Mouse (Mus musculus) erythroblast, embryonic 14.5 days (primary cell): ENCODE measurements around the gene Etv2.

Experiments used
- GATA1 ChIP-seq: IDR thresholded peaks from 2 replicates; pipeline ENCODE4 v1.6.1; 2012; ENCODE audit warnings: low read length, inconsistent platforms, mixed read lengths
- TAL1 ChIP-seq: IDR thresholded peaks from 3 replicates; pipeline ENCODE4 v1.6.1; 2012; ENCODE audit warnings: low read length, inconsistent platforms, mixed read lengths

- TF ChIP-seq GATA1 (no peak), TAL1 (no peak)
These were observed 50.5 kb downstream of the Etv2 start for GRCm38 (mm10) chr7:30585170-30585569.
